Mouse (Mus musculus): ENCODE results near the gene Dnajb14. TPM values are rescaled to one million over a fixed set of nuclear protein-coding genes. Genes with fewer than 3 reads are reported as not detected.

Dnajb14 gene
- polyA plus RNA-seq, 1 experiment, result 14.1 TPM

Other genes with a start within 250 kb of the Dnajb14 start
- gene Ddit4l, start 246.1 kb upstream of the Dnajb14 start, polyA plus RNA-seq (2012; ENCODE audit: insufficient read depth, insufficient read length, missing spikeins), result 2.5 and 13.6 TPM in 2 replicates
- gene Gm21962, start 196.2 kb upstream of the Dnajb14 start, polyA plus RNA-seq (2012; ENCODE audit: insufficient read depth, insufficient read length, missing spikeins), result not detected in 2 replicates
- gene H2afz, start 3.2 kb upstream of the Dnajb14 start, polyA plus RNA-seq (2012; ENCODE audit: insufficient read depth, insufficient read length, missing spikeins), result 131 and 134 TPM in 2 replicates
- gene Lamtor3, start 50.8 kb downstream of the Dnajb14 start, polyA plus RNA-seq (2012; ENCODE audit: insufficient read depth, insufficient read length, missing spikeins), result 52.1 and 57.9 TPM in 2 replicates
- gene Dapp1, start 113.9 kb downstream of the Dnajb14 start, polyA plus RNA-seq (2012; ENCODE audit: insufficient read depth, insufficient read length, missing spikeins), result 1.5 and 1.7 TPM in 2 replicates
- 0.71 and 0.75 TPM in 2 replicates for gene 1110002E22Rik, start 197.4 kb downstream of the Dnajb14 start, polyA plus RNA-seq (2012; ENCODE audit: insufficient read depth, insufficient read length, missing spikeins)
- gene Gm5105, start 199.7 kb downstream of the Dnajb14 start, polyA plus RNA-seq (2012; ENCODE audit: insufficient read depth, insufficient read length, missing spikeins), result not detected in 2 replicates